Mouse (Mus musculus) liver, embryonic 13.5 days (tissue): ENCODE measurements around the gene Vta1. TPM values are rescaled to one million over a fixed set of nuclear protein-coding genes. Genes with fewer than 3 reads are reported as not detected.

ENCODE experiments used
- ATAC-seq: fragments of 200-750 bp; cut with Nextera tagmentation; 2 replicates; pipeline ENCODE4 v1.8.0; 2017; ENCODE audit warnings: low read depth, mild to moderate bottlenecking, moderate number of reproducible peaks, moderate library complexity
- DNase-seq: peaks from one replicate; pipeline ENCODE4 v3.0.0; 2022
- H3K27ac ChIP-seq: fragments of 300-500 bp; sonication (generic); 2 replicates; pipeline ENCODE4 v1.5.1; 2015; ENCODE audit warnings: moderate library complexity, mild to moderate bottlenecking, inconsistent platforms
- H3K27me3 ChIP-seq: fragments of 300-500 bp; sonication (generic); 2 replicates; pipeline ENCODE4 v1.6.1; 2015; ENCODE audit warnings: mild to moderate bottlenecking, inconsistent platforms
- H3K36me3 ChIP-seq: fragments of 300-500 bp; sonication (generic); 2 replicates; pipeline ENCODE4 v1.6.1; 2015; ENCODE audit warnings: mild to moderate bottlenecking, inconsistent platforms
- H3K4me1 ChIP-seq: fragments of 300-500 bp; sonication (generic); replicated peaks from 2 replicates; pipeline ENCODE4 v1.6.1; 2015; ENCODE audit warnings: inconsistent platforms
- H3K4me2 ChIP-seq: fragments of 300-500 bp; sonication (generic); 2 replicates; pipeline ENCODE4 v1.6.1; 2015; ENCODE audit warnings: inconsistent platforms, mild to moderate bottlenecking, moderate library complexity
- H3K4me3 ChIP-seq: fragments of 300-500 bp; sonication (generic); replicated peaks from 2 replicates; pipeline ENCODE4 v1.5.1; 2015; ENCODE audit warnings: mild to moderate bottlenecking, inconsistent platforms
- H3K9ac ChIP-seq: fragments of 300-500 bp; sonication (generic); 2 replicates; pipeline ENCODE4 v1.6.1; 2015; ENCODE audit warnings: mild to moderate bottlenecking, inconsistent platforms
- H3K9me3 ChIP-seq: fragments of 300-500 bp; sonication (generic); replicated peaks from 2 replicates; pipeline ENCODE4 v1.6.1; 2016; ENCODE audit warnings: inconsistent platforms
- WGBS: fragments of 180-500 bp; shearing (Covaris S2); methylation state at CpG from one replicate; pipeline ENCODE4 v1.1.7; 2015; ENCODE audit not compliant: insufficient replicate concordance; 5-methylcytosine and 5-hydroxymethylcytosine counted together
- polyA plus RNA-seq: library from polyadenylated mRNA; unstranded; fragments of >200 nt; fragmentation: Nextera tagmentation; extraction: Ambion mirVana; gene quantifications from 2 replicates; pipeline ENCODE4 v1.2.1, GENCODE M21; 2015

The Vta1 gene
- polyA plus RNA-seq, 1 experiment from 2014 or later = 49.6 TPM

GRCm38 (mm10) chr10:14639635-14640034, 65.7 kb downstream of the Vta1 start:
- DNase-seq (no peak), ATAC-seq (no peak)
- no peaks in the 10 kb centered on the region for H3K27me3 ChIP-seq
- no peak overlapping the region for H3K9ac ChIP-seq
- H3K9me3 ChIP-seq = no peaks in the 10 kb centered on the region
- no peak overlapping the region for H3K27ac ChIP-seq
- no peak overlapping the region for H3K4me2 ChIP-seq
- WGBS = 61% methylated on average over 1 of the region's 1 CpGs
- H3K4me3 ChIP-seq = no peak overlapping the region
- no peaks in the 10 kb centered on the region for H3K36me3 ChIP-seq
- H3K4me1 ChIP-seq = no peaks in the 10 kb centered on the region

GRCm38 (mm10) chr10:14639043-14639442, 66.3 kb downstream of the Vta1 start:
- no peaks in the 10 kb centered on the region for H3K36me3 ChIP-seq
- 64% methylated on average over 4 of the region's 4 CpGs for WGBS

GRCm38 (mm10) chr10:14625706-14626105, 79.7 kb downstream of the Vta1 start:
- H3K9me3 ChIP-seq = no peaks in the 10 kb centered on the region
- ATAC-seq (no peak), DNase-seq (no peak)
- no peak overlapping the region for H3K4me2 ChIP-seq
- H3K4me1 ChIP-seq = no peaks in the 10 kb centered on the region
- 66% methylated on average over 1 of the region's 1 CpGs for WGBS
- H3K27me3 ChIP-seq = no peaks in the 10 kb centered on the region
- no peak overlapping the region for H3K4me3 ChIP-seq
- no peak overlapping the region for H3K9ac ChIP-seq
- H3K36me3 ChIP-seq = no peaks in the 10 kb centered on the region
- H3K27ac ChIP-seq = no peak overlapping the region

More at GRCm38 (mm10) chr10:14639043-14639442, 66.3 kb downstream of the Vta1 start:
- no peak overlapping the region for H3K4me3 ChIP-seq
- H3K27ac ChIP-seq = no peak overlapping the region
- H3K9ac ChIP-seq = no peak overlapping the region
- no peaks in the 10 kb centered on the region for H3K9me3 ChIP-seq
- no peaks in the 10 kb centered on the region for H3K4me1 ChIP-seq
- ATAC-seq (no peak), DNase-seq (no peak)
- H3K4me2 ChIP-seq = no peak overlapping the region
- H3K27me3 ChIP-seq = no peaks in the 10 kb centered on the region

GRCm38 (mm10) chr10:14619156-14619555, 86.2 kb downstream of the Vta1 start:
- Histone ChIP-seq H3K27ac (no peak overlapping the region), H3K9ac (no peak overlapping the region), H3K4me3 (no peak overlapping the region), H3K36me3 (no peaks in the 10 kb centered on the region), H3K4me1 (no peaks in the 10 kb centered on the region), H3K27me3 (no peaks in the 10 kb centered on the region), H3K9me3 (no peaks in the 10 kb centered on the region), H3K4me2 (no peak overlapping the region)
- 41% methylated on average over 1 of the region's 1 CpGs for WGBS
- no peak for ATAC-seq
- no peak for DNase-seq

GRCm38 (mm10) chr10:14618301-14618700, 87.1 kb downstream of the Vta1 start:
- no peak overlapping the region for H3K27ac ChIP-seq
- DNase-seq (no peak), ATAC-seq (no peak)
- no peaks in the 10 kb centered on the region for H3K4me1 ChIP-seq
- H3K9me3 ChIP-seq = 0 out of 2 replicates have a peak, but pooled peaks cover 2% of the 10 kb centered on the region
- WGBS = 63% methylated on average over 1 of the region's 1 CpGs
- no peaks in the 10 kb centered on the region for H3K36me3 ChIP-seq
- no peak overlapping the region for H3K4me3 ChIP-seq
- H3K4me2 ChIP-seq = no peak overlapping the region
- H3K27me3 ChIP-seq = no peaks in the 10 kb centered on the region
- no peak overlapping the region for H3K9ac ChIP-seq

DNA sequence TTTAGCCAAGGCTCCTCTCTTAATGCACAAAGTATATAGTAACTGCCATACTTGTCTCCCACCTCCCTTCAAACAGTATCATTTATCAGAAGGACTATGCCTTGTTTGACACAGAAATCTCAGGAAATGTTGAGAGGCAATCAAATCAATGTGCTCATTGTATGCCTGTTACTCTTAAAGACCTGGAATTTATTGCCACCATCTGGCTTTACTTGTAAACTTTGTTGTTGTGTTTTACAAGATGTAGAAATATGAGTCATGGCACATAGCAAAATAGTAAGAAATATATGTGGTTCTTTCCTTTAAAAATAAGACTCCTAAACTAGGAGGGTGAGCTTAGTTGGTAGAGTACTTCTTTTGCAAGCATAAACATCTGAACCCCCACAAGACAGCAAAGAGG, 89.9 kb downstream of the Vta1 start:
- 0 out of 2 replicates have a peak, but pooled peaks cover 2% of the 10 kb centered on the region for H3K9me3 ChIP-seq
- no peaks in the 10 kb centered on the region for H3K27me3 ChIP-seq
- DNase-seq = no peak
- ATAC-seq = no peak
- no peaks in the 10 kb centered on the region for H3K4me1 ChIP-seq
- no peak overlapping the region for H3K4me2 ChIP-seq
- H3K36me3 ChIP-seq = no peaks in the 10 kb centered on the region
- H3K9ac ChIP-seq = no peak overlapping the region
- no peak overlapping the region for H3K27ac ChIP-seq
- H3K4me3 ChIP-seq = no peak overlapping the region

DNA sequence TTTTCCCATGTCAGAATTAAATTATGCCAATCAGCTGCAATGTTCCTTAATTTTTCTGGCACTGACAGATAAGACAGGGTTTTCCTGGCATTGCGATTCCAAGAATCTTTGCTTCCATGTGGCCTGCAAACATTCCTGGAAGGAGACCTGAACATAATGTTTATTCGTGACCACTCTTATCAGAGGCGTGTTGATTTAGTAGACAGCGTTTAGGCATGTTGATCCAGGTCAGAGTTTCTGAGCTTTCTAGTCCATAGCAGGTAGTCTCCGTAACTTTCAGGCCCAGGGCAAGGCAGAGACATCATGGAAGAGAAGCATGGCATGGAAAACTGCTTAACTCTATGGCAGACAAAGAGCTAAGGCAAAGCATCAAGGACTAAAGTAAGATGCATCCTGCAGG, 97.8 kb downstream of the Vta1 start:
- Histone ChIP-seq H3K4me3 (no peak overlapping the region), H3K27me3 (no peaks in the 10 kb centered on the region), H3K9me3 (no peaks in the 10 kb centered on the region), H3K36me3 (no peaks in the 10 kb centered on the region), H3K27ac (no peak overlapping the region), H3K4me2 (no peak overlapping the region), H3K9ac (no peak overlapping the region), H3K4me1 (no peaks in the 10 kb centered on the region)
- ATAC-seq = no peak
- DNase-seq = no peak
- 69% methylated on average over 5 of the region's 5 CpGs for WGBS

Other genes starting within 250 kb of the Vta1 start
- gene Adgrg6, start 159.9 kb downstream of the Vta1 start, polyA plus RNA-seq = 0.78 and 0.82 TPM in 2 replicates
- gene Nmbr, start within 50 bp of the Vta1 start, polyA plus RNA-seq = 0.17 and 0.20 TPM in 2 replicates
- not detected in 2 replicates for gene Gje1, start 12.7 kb upstream of the Vta1 start, polyA plus RNA-seq